Mouse (Mus musculus) liver, postnatal 0 days (tissue): ENCODE data around the gene Cox7a2l. TPM values are rescaled to one million over a fixed set of nuclear protein-coding genes. Genes with fewer than 3 reads are reported as not detected.

Source experiments
- ATAC-seq: fragments of 200-750 bp; cut with Nextera tagmentation; 2 replicates; pipeline ENCODE4 v1.8.0; 2017; ENCODE audit warnings: mild to moderate bottlenecking, moderate library complexity
- DNase-seq: peaks from one replicate; pipeline ENCODE4 v3.0.0-alpha.2; 2016
- H3K27ac ChIP-seq: fragments of 300-500 bp; sonication (generic); 2 replicates; pipeline ENCODE4 v1.5.1; 2014; ENCODE audit warnings: antibody characterized with exemption, moderate library complexity, mild to moderate bottlenecking, low read depth
- H3K27me3 ChIP-seq: fragments of 300-500 bp; sonication (generic); 2 replicates; pipeline ENCODE4 v1.6.1; 2014; ENCODE audit warnings: low read length, control low read depth, mixed read lengths; ENCODE audit not compliant: insufficient read depth
- H3K36me3 ChIP-seq: fragments of 300-500 bp; sonication (generic); replicated peaks from 2 replicates; pipeline ENCODE4 v1.6.1; 2014; ENCODE audit warnings: mild to moderate bottlenecking, control low read depth, low read length, moderate library complexity, mixed read lengths; ENCODE audit not compliant: insufficient read depth
- H3K4me1 ChIP-seq: fragments of 300-500 bp; sonication (generic); 2 replicates; pipeline ENCODE4 v1.6.1; 2014; ENCODE audit warnings: antibody characterized with exemption, mild to moderate bottlenecking, control low read depth; ENCODE audit not compliant: insufficient read depth
- H3K4me2 ChIP-seq: fragments of 300-500 bp; sonication (generic); 2 replicates; pipeline ENCODE4 v1.6.1; 2014; ENCODE audit warnings: low read depth, mild to moderate bottlenecking, low read length, moderate library complexity, mixed read lengths
- H3K4me3 ChIP-seq: fragments of 300-500 bp; sonication (generic); 2 replicates; pipeline ENCODE4 v1.5.1; 2014; ENCODE audit warnings: low read depth, low read length
- H3K9ac ChIP-seq: fragments of 300-500 bp; sonication (generic); replicated peaks from 2 replicates; pipeline ENCODE4 v1.6.1; 2014; ENCODE audit warnings: mild to moderate bottlenecking, moderate library complexity
- H3K9me3 ChIP-seq: fragments of 300-500 bp; sonication (generic); 2 replicates; pipeline ENCODE4 v1.6.1; 2016; ENCODE audit warnings: mild to moderate bottlenecking, control low read depth, low read length, mixed read lengths
- CTCF ChIP-seq: sonication (generic); IDR thresholded peaks from 2 replicates; pipeline ENCODE4 v1.5.1; 2016; ENCODE audit warnings: antibody characterized with exemption, low read depth
- EP300 ChIP-seq: IDR thresholded peaks from 2 replicates; pipeline ENCODE4 v1.6.1; 2016; ENCODE audit warnings: antibody characterized with exemption, low read depth, mild to moderate bottlenecking
- WGBS: fragments of 180-500 bp; shearing (Covaris S2); extraction: QIAGEN DNeasy Blood & Tissue Kit; methylation state at CpG from one replicate; pipeline ENCODE4 v1.1.7; 2014; ENCODE audit not compliant: insufficient replicate concordance; 5-methylcytosine and 5-hydroxymethylcytosine counted together
- polyA plus RNA-seq: library from polyadenylated mRNA; unstranded; fragments of >200 nt; fragmentation: Nextera tagmentation; extraction: Ambion mirVana; gene quantifications from 2 replicates; pipeline ENCODE4 v1.2.1, GENCODE M21; 2015

Gene Cox7a2l
- polyA plus RNA-seq, 1 experiment from 2014 or later: 112 TPM

- no peak for TF ChIP-seq EP300
- TF ChIP-seq CTCF: no peak
- Histone ChIP-seq H3K36me3 (peaks cover 4% of the 10 kb centered on the region; the same call in 1 of the 2 replicates), H3K4me2 (no peak overlapping the region), H3K27me3 (no peaks in the 10 kb centered on the region), H3K4me3 (no peak overlapping the region), H3K9ac (no peak overlapping the region), H3K9me3 (no peaks in the 10 kb centered on the region), H3K27ac (no peak overlapping the region), H3K4me1 (no peaks in the 10 kb centered on the region)
- no peak for DNase-seq
- ATAC-seq: no peak
- 77% methylated on average over 2 of the region's 2 CpGs for WGBS
These were observed 33.3 kb downstream of the Cox7a2l start for GRCm38 (mm10) chr17:83483784-83484183.

DNA sequence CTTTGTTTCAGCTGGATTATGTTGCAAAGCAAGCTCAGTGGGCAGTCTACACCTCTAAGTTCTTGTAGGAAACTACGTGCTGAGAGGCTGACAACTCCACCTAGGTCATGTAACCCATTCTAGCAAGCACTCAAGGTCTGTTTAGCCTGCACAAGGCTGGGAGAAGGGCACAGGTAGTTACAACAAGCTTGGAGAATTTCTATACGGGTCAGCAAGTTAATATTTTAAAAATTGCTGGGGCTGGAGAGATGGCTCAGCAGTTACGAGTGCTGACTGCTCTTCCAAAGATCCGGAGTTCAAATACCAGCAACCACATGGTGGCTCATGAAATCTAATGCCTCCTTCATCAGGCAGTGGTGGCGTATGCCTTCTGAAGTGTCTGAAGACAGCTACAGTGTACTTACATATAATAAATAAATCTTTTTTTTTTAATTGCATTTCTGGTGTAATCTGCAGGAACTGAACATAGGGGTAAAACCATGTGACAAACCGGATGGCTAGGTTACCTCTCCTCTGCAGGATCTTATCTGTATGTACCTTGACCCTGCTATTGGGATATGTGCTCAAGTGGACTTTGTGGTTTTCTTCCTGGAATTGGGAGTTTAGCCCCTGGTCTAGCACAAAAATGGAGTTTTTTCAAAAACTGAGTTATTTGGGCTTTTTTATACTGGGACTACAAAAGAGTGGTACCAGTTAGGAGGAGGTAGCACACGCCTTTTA lies 34.2 kb downstream of the Cox7a2l start:
- no peak for ATAC-seq
- H3K9me3 ChIP-seq: no peaks in the 10 kb centered on the region
- no peaks in the 10 kb centered on the region for H3K4me1 ChIP-seq
- H3K4me3 ChIP-seq: no peak overlapping the region
- WGBS: 74% methylated on average over 7 of the region's 7 CpGs
- H3K36me3 ChIP-seq: peaks cover 10% of the 10 kb centered on the region; the same call in 1 of the 2 replicates
- no peaks in the 10 kb centered on the region for H3K27me3 ChIP-seq
- DNase-seq: no peak
- TF ChIP-seq EP300: no peak
- no peak for TF ChIP-seq CTCF
- no peak overlapping the region for H3K27ac ChIP-seq
- H3K4me2 ChIP-seq: no peak overlapping the region
- H3K9ac ChIP-seq: no peak overlapping the region

GRCm38 (mm10) chr17:83481551-83481950 lies 35.6 kb downstream of the Cox7a2l start:
- Histone ChIP-seq H3K4me1 (no peaks in the 10 kb centered on the region), H3K36me3 (peaks cover 23% of the 10 kb centered on the region), H3K27me3 (no peaks in the 10 kb centered on the region), H3K9me3 (no peaks in the 10 kb centered on the region), H3K4me3 (no peak overlapping the region), H3K27ac (no peak overlapping the region), H3K4me2 (no peak overlapping the region), H3K9ac (no peak overlapping the region)
- ATAC-seq (no peak), DNase-seq (no peak)
- TF ChIP-seq EP300 (no peak), CTCF (no peak)
- 83% methylated on average over 7 of the region's 7 CpGs for WGBS

DNA sequence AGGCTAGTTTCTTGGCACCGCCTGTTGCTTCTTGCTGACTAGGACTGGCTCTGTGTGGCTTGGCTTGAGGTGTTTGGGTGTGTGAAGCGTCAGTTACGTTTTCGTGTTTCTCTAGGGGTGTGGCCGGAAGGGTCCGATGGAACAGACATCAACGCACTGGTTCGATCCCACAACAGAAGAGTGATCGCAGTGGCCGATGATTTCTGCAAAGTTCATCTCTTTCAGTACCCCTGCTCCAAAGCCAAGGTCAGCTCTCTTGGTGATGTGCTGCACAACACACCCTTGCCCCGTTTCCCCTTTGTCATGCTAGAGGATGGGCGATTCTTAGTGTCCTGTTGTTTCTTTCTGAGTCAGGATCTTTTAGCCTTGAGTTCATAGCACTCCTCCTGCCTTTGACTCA lies 40.0 kb downstream of the Cox7a2l start:
- no peaks in the 10 kb centered on the region for H3K27me3 ChIP-seq
- H3K9ac ChIP-seq: no peak overlapping the region
- no peak overlapping the region for H3K27ac ChIP-seq
- WGBS: 91% methylated on average over 12 of the region's 12 CpGs
- H3K36me3 ChIP-seq: peaks cover 39% of the 10 kb centered on the region
- DNase-seq (no peak), ATAC-seq (no peak)
- no peak overlapping the region for H3K4me3 ChIP-seq
- no peak overlapping the region for H3K4me2 ChIP-seq
- no peaks in the 10 kb centered on the region for H3K9me3 ChIP-seq
- TF ChIP-seq CTCF: no peak
- TF ChIP-seq EP300: no peak
- H3K4me1 ChIP-seq: no peaks in the 10 kb centered on the region

DNA sequence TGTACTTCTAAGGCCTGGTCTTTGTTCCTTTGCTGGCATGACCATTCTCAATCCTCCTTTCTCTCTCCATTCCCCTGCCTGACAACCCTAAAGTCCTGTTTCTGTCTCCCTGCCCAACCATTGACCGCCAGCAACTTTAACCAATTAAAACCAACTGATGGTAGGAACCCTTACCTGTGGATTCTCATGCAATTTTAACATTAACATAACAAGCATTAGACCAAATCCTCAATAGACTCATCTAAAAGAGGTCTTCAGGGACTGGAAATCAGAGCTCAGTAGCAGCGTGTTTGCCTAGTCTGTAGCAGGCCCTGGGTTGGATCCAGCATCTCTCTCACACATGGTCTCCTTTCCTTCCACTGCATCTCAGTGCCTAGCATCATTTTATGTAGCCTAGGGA lies 47.5 kb downstream of the Cox7a2l start:
- Histone ChIP-seq H3K4me2 (no peak overlapping the region), H3K4me1 (no peaks in the 10 kb centered on the region), H3K9ac (no peak overlapping the region), H3K36me3 (peaks cover 36% of the 10 kb centered on the region), H3K9me3 (no peaks in the 10 kb centered on the region), H3K27ac (no peak overlapping the region), H3K27me3 (no peaks in the 10 kb centered on the region), H3K4me3 (no peak overlapping the region)
- DNase-seq (no peak), ATAC-seq (no peak)
- 83% methylated on average over 2 of the region's 2 CpGs for WGBS
- TF ChIP-seq CTCF (no peak), EP300 (no peak)

GRCm38 (mm10) chr17:83466697-83467251 lies 50.4 kb downstream of the Cox7a2l start:
- 75% methylated on average over 6 of the region's 6 CpGs for WGBS
- Histone ChIP-seq H3K27me3 (no peaks in the 10 kb centered on the region), H3K36me3 (peaks cover 33% of the 10 kb centered on the region), H3K9me3 (no peaks in the 10 kb centered on the region), H3K9ac (no peak overlapping the region), H3K4me2 (no peak overlapping the region), H3K4me1 (no peaks in the 10 kb centered on the region), H3K4me3 (no peak overlapping the region), H3K27ac (no peak overlapping the region)
- ATAC-seq: no peak
- DNase-seq: no peak
- TF ChIP-seq EP300 (no peak), CTCF (no peak)
